Mouse (Mus musculus) frontal cortex, adult (tissue): Measurements from ENCODE around the gene Hopx.

ENCODE experiments used
- ATAC-seq: cut with Nextera tagmentation; 2 replicates; pipeline ENCODE4 v1.9.2; 2017; ENCODE audit warnings: mild to moderate bottlenecking, moderate library complexity, mixed read lengths; ENCODE audit not compliant: low TSS enrichment

The Hopx gene

DNA sequence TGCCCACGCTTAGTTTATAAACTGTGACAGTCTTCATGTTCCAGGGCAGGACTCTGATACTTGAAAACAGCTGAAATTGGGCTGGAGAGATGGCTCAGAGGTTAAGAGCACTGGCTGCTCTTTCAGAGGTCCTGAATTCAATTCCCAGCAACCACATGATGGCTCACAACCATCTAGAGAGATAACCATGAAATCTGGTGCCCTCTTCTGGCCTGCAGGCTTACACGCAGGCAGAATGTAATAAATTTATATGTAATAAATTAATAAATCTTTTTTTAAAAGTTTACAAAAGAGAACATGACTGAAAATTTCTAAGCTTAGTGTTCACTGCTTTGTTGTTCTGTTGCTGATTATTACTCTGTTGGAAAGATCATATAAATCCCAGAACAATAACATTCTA lies 43.9 kb downstream of the Hopx start:
- ATAC-seq: no peak

DNA sequence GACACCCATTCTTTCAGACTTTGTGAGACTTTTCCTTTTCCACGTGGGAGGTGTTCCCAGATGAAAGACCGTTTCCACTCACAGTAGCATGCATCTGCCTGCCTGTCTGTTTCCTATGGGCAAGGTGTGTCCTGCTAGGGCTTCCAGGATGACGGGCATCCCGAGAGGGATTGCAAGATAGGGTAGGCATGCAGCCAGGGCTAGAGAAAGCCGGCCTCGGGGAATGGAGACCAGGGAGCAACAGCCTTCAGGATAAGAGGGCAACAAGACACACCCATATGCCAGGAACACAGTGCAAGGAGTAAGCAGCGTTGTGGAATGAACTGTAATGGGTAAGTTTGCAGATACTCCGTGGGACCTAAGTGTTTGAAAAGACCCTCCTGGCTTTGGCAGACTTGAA lies 47.6 kb downstream of the Hopx start:
- ATAC-seq: no peak

DNA sequence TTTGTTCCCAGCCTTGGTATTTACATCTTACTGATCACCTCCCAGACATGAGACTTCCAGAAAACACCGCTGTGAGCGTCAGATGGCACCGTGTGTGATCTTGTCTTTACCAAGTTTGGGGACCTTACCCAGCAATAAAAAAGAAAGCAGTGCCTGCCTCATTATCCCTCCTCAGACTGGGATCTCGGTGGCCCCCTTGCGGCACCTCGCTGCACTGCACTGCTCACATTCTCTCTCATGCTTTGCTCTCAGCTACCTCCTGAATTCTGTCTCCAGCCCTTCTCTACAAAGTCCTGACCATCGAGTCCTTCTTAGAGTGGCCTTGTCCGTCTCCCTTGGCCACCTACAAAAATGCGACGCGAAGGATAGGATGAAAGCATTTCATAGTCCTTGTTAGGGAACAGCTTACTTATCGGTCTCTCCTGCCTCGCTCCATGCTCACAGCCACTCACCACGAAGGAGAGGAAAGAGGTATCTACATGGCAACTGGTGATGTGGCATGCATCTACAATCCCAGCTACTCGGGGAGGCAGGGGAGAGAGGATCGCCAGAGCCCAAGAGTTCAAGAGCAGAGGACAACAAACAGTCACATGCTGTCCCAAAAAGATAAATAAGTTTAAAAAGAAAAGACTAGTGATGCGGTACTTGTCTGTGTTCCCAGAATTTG lies 53.4 kb downstream of the Hopx start:
- peak; percentile 80 for ATAC-seq

DNA sequence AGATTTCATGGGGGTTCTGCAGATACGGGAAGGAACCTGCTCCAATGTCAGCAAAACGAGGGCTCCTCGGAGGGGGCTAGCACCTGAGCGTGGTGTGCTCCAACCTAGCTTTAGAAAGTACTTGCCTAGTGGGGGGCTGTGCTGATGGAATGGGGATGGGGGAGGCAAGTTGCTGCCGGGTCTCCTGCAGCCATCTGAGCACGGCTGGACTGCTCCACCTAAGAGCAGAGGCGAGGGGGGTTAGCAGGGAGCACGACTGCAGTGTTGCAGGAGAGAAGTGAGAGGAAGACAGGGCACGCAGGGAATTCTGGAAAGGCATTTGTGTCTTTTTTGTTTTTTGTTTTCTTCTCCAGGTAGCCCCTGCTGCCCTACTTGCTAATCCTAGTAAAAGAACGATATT lies 54.6 kb downstream of the Hopx start:
- ATAC-seq: no peak

DNA sequence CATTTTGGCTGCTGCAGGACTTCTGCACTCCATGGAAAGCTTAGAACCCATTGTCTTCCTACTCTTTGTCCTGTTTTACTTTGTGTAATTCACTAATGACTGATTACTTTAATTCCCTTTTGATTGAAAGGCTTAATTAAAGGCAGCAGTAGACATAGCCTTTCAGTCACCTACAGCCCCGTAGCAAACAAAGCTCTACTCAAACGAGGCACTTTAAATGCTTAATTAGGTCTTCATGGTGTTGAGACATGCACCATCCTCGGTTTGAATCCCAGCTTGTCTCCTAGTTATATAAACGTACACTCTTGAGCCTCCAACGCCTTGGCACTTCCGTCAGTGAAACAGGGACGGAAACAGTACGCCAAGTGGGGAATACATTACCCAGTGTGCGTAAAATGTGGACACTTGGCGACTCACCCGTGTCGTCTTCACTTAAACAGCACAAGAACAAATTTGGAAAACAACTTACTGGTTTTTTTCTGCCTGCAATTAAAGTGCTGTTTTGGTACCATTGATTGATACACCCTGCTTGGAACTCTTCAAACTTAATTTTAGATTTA lies 58.0 kb downstream of the Hopx start:
- peak; percentile 65 for ATAC-seq

DNA sequence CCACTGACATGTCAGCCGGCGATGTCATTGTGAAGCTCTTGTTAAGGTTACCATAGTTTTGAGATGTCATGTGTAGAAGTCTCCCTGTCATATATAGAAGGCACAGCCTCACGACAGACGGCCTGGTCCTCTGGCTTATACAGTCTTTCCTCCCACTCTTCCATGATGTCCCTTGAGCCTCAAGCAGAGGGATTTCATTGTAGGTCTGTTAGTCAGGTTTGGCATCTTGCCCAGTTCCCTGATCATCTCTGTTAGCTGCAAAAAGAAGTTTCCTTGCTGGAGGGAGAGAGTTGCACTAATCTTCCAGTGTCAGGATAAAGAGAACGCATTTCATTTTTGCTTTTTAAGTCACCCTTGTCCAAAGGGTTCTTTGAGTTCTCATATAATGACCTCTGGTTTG lies 62.3 kb downstream of the Hopx start:
- ATAC-seq: no peak

DNA sequence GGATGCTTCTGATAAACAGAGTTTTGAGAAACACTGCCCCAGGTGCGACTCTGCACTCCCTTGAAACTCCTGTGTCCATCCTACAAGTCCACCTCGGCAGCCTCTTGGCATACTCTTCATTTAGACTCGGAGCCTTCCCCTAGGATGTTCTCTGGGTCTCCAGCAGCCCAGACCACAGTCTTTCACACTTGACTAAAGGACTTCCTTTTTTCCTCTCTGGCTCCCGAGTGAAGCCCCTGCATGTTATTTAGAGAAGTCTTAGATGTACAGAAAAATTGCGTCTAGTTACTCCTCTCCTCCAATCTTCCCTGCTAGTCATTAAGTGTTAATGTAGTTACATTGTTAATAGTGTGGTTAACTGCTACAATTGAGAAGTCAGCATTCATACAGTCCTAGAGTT lies 70.6 kb downstream of the Hopx start:
- no peak for ATAC-seq

DNA sequence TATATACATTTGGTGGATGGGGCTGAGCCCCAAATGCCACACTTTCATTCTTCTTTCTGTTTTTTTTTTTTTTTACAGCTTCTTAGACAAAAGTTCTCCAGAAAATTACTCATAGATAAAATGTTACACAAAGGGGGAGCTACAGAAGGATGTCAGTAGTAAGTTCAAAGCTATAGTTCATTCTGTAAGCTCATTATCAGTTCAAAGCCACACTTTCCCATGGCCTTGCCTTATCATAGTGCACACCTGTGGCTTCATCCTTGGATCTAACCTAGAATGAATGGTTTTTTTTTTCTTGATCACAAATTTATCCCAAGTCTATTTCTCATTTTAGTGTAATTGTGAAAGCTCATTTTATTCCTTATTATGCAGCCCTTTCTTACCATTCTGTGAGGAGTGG lies 75.5 kb downstream of the Hopx start:
- ATAC-seq: no peak

DNA sequence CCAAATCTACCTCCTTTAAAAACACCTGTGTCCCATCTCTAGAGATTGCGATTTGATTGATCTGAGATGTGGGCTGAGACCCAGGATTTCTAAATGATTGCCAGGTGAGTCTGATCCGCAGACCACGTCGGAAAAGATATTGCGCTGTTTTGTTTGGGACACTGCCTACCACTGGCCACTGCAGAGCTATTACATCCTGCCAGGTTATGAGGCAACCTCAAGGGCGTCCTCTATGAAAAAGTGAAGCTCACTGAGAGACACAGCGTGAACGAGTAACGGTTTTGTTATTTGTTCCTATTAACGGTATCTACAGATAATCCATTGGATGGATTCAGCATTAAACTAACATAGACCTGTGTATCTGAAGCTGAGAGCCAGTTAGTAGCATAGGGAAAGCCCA lies 76.5 kb downstream of the Hopx start:
- no peak for ATAC-seq
